Mouse (Mus musculus): ENCODE results near the gene Gm28635. TPM values are rescaled to one million over a fixed set of nuclear protein-coding genes. Genes with fewer than 3 reads are reported as not detected.

The Gm28635 gene
- polyA plus RNA-seq, 1 experiment, result not detected

- WGBS, result 96% methylated on average over 2 of the region's 2 CpGs
- no peak for DNase-seq
- TF ChIP-seq CTCF (IDR thresholded peaks at IDR 0.05; ENCODE audit: borderline replicate concordance, control insufficient read depth, extremely low read depth, insufficient read depth, low read length, poor library complexity) (no peak), POLR2A (IDR thresholded peaks at IDR 0.05; ENCODE audit: control insufficient read depth, extremely low read depth, insufficient read depth, low read length, poor library complexity) (no peak)
- no peaks in the 10 kb centered on the region for H3K27me3 ChIP-seq (ENCODE audit: control insufficient read depth, insufficient read depth, low read length)
- H3K27ac ChIP-seq (ENCODE audit: control insufficient read depth, insufficient read depth, low read length), result no peak overlapping the region
- H3K36me3 ChIP-seq (ENCODE audit: control insufficient read depth, insufficient read depth, low read length), result peaks cover 16% of the 10 kb centered on the region
- peaks cover 4% of the 10 kb centered on the region for H3K4me1 ChIP-seq (replicated peaks; ENCODE audit: control insufficient read depth, insufficient read depth, low read length)
- H3K4me3 ChIP-seq (ENCODE audit: control insufficient read depth, insufficient read depth, low read length), result no peak overlapping the region
These were observed 42.9 kb upstream of the Gm28635 start for GRCm38 (mm10) chr2:84720718-84721117.

- H3K4me1 ChIP-seq (replicated peaks; ENCODE audit: control insufficient read depth, insufficient read depth, low read length), result peaks cover 3% of the 10 kb centered on the region
- no peak for DNase-seq
- H3K27me3 ChIP-seq (ENCODE audit: control insufficient read depth, insufficient read depth, low read length), result no peaks in the 10 kb centered on the region
- TF ChIP-seq POLR2A (IDR thresholded peaks at IDR 0.05; ENCODE audit: control insufficient read depth, extremely low read depth, insufficient read depth, low read length, poor library complexity), result no peak
- no peak for TF ChIP-seq CTCF (IDR thresholded peaks at IDR 0.05; ENCODE audit: borderline replicate concordance, control insufficient read depth, extremely low read depth, insufficient read depth, low read length, poor library complexity)
- no peaks in the 10 kb centered on the region for H3K36me3 ChIP-seq (ENCODE audit: control insufficient read depth, insufficient read depth, low read length)
- H3K4me3 ChIP-seq (ENCODE audit: control insufficient read depth, insufficient read depth, low read length), result no peak overlapping the region
- 95% methylated on average over 4 of the region's 4 CpGs for WGBS
- H3K27ac ChIP-seq (ENCODE audit: control insufficient read depth, insufficient read depth, low read length), result no peak overlapping the region
These were observed 39.5 kb upstream of the Gm28635 start for GRCm38 (mm10) chr2:84717357-84717756.

- peak overlapping the region; percentile 75; the same call in 1 of the 2 replicates for H3K4me3 ChIP-seq (ENCODE audit: control insufficient read depth, insufficient read depth, low read length)
- TF ChIP-seq CTCF (IDR thresholded peaks at IDR 0.05; ENCODE audit: borderline replicate concordance, control insufficient read depth, extremely low read depth, insufficient read depth, low read length, poor library complexity) (no peak), POLR2A (IDR thresholded peaks at IDR 0.05; ENCODE audit: control insufficient read depth, extremely low read depth, insufficient read depth, low read length, poor library complexity) (no peak)
- peaks cover 3% of the 10 kb centered on the region for H3K4me1 ChIP-seq (replicated peaks; ENCODE audit: control insufficient read depth, insufficient read depth, low read length)
- no peaks in the 10 kb centered on the region for H3K36me3 ChIP-seq (ENCODE audit: control insufficient read depth, insufficient read depth, low read length)
- WGBS, result 26% methylated on average over 9 of the region's 9 CpGs
- H3K27ac ChIP-seq (ENCODE audit: control insufficient read depth, insufficient read depth, low read length), result no peak overlapping the region; the same call in 1 of the 2 replicates
- no peaks in the 10 kb centered on the region for H3K27me3 ChIP-seq (ENCODE audit: control insufficient read depth, insufficient read depth, low read length)
- no peak for DNase-seq
These were observed 38.8 kb upstream of the Gm28635 start for GRCm38 (mm10) chr2:84716423-84717355.

GRCm38 (mm10) chr2:84715562-84716361 is 37.9 kb upstream of the Gm28635 start:
- WGBS, result under 1% methylated on average over 33 of the region's 33 CpGs
- DNase-seq, result peak; percentile 80
- H3K4me1 ChIP-seq (replicated peaks; ENCODE audit: control insufficient read depth, insufficient read depth, low read length), result peaks cover 3% of the 10 kb centered on the region
- H3K27ac ChIP-seq (ENCODE audit: control insufficient read depth, insufficient read depth, low read length), result peak overlapping the region; percentile 65
- H3K4me3 ChIP-seq (ENCODE audit: control insufficient read depth, insufficient read depth, low read length), result peak overlapping the region; percentile 75
- TF ChIP-seq CTCF (IDR thresholded peaks at IDR 0.05; ENCODE audit: borderline replicate concordance, control insufficient read depth, extremely low read depth, insufficient read depth, low read length, poor library complexity) (no peak), POLR2A (IDR thresholded peaks at IDR 0.05; ENCODE audit: control insufficient read depth, extremely low read depth, insufficient read depth, low read length, poor library complexity) (no peak)
- H3K36me3 ChIP-seq (ENCODE audit: control insufficient read depth, insufficient read depth, low read length), result peaks cover 1% of the 10 kb centered on the region; the same call in 1 of the 2 replicates
- H3K27me3 ChIP-seq (ENCODE audit: control insufficient read depth, insufficient read depth, low read length), result no peaks in the 10 kb centered on the region

- peak; percentile 99 for DNase-seq
- Histone ChIP-seq H3K4me1 (replicated peaks; ENCODE audit: control insufficient read depth, insufficient read depth, low read length) (peaks cover 3% of the 10 kb centered on the region), H3K27me3 (ENCODE audit: control insufficient read depth, insufficient read depth, low read length) (no peaks in the 10 kb centered on the region), H3K27ac (ENCODE audit: control insufficient read depth, insufficient read depth, low read length) (peak within 1 kb of the TSS; percentile 65), H3K36me3 (ENCODE audit: control insufficient read depth, insufficient read depth, low read length) (peaks cover 8% of the 10 kb centered on the region; the same call in 1 of the 2 replicates), H3K4me3 (ENCODE audit: control insufficient read depth, insufficient read depth, low read length) (peak within 1 kb of the TSS; percentile 82)
- WGBS, result 1% methylated on average over 106 of the region's 107 CpGs
- TF ChIP-seq POLR2A (IDR thresholded peaks at IDR 0.05; ENCODE audit: control insufficient read depth, extremely low read depth, insufficient read depth, low read length, poor library complexity) (peak; percentile 67), CTCF (IDR thresholded peaks at IDR 0.05; ENCODE audit: borderline replicate concordance, control insufficient read depth, extremely low read depth, insufficient read depth, low read length, poor library complexity) (peak; percentile 46)
These were observed 37.1 kb upstream of the Gm28635 start, which contains the start of gene Zdhhc5 for GRCm38 (mm10) chr2:84714811-84715561. Zdhhc5 (minus strand) TSS chr2:84715180.
